Mouse (Mus musculus): Measurements from ENCODE around the gene Lrrc26. TPM values are rescaled to one million over a fixed set of nuclear protein-coding genes. Genes with fewer than 3 reads are reported as not detected.

The Lrrc26 gene
- total and polyA plus RNA-seq, 2 experiments = 0.07 TPM; not detected in 1

- 54% methylated on average over 14 of the region's 14 CpGs for WGBS
These were observed 16.1 kb downstream of the Lrrc26 start for GRCm38 (mm10) chr2:25305587-25306359.

GRCm38 (mm10) chr2:25310180-25310579 lies 20.5 kb downstream of the Lrrc26 start:
- Histone ChIP-seq H3K79me2 (ENCODE audit: control insufficient read depth, insufficient read depth, low read length) (no peaks in the 10 kb centered on the region), H3K9ac (ENCODE audit: low read depth, low read length) (no peak overlapping the region), H3K36me3 (ENCODE audit: control insufficient read depth, insufficient read depth, low read length) (no peaks in the 10 kb centered on the region), H3K4me1 (ENCODE audit: control insufficient read depth, insufficient read depth, low read length) (no peaks in the 10 kb centered on the region), H3K27me3 (ENCODE audit: control insufficient read depth, insufficient read depth, low read length) (peaks cover 16% of the 10 kb centered on the region), H3K4me3 (ENCODE audit: insufficient read depth, low read depth, low read length) (no peak overlapping the region), H3K27ac (replicated peaks; ENCODE audit: insufficient read depth, low read depth, low read length) (no peak overlapping the region)
- no peak for DNase-seq (ENCODE audit: extremely low read depth, low read depth, low spot score)
- 54% methylated on average over 10 of the region's 10 CpGs for WGBS
- TF ChIP-seq CTCF (IDR thresholded peaks at IDR 0.05; ENCODE audit: low read depth, low read length) (no peak), POLR2A (IDR thresholded peaks at IDR 0.05; ENCODE audit: extremely low read depth, insufficient read depth, low read length) (no peak)

More at GRCm38 (mm10) chr2:25305587-25306359, 16.1 kb downstream of the Lrrc26 start:
- peaks cover 10% of the 10 kb centered on the region for H3K27me3 ChIP-seq (ENCODE audit: control insufficient read depth, insufficient read depth, low read length)
- peaks cover 3% of the 10 kb centered on the region; the same call in 1 of the 2 replicates for H3K4me1 ChIP-seq (ENCODE audit: control insufficient read depth, insufficient read depth, low read length)
- no peak overlapping the region for H3K27ac ChIP-seq (replicated peaks; ENCODE audit: insufficient read depth, low read depth, low read length)
- no peak for TF ChIP-seq POLR2A (IDR thresholded peaks at IDR 0.05; ENCODE audit: extremely low read depth, insufficient read depth, low read length)
- TF ChIP-seq CTCF (IDR thresholded peaks at IDR 0.05; ENCODE audit: low read depth, low read length) = no peak
- H3K9ac ChIP-seq (ENCODE audit: low read depth, low read length) = no peak overlapping the region
- H3K79me2 ChIP-seq (ENCODE audit: control insufficient read depth, insufficient read depth, low read length) = no peaks in the 10 kb centered on the region
- H3K4me3 ChIP-seq (ENCODE audit: insufficient read depth, low read depth, low read length) = no peak overlapping the region
- no peaks in the 10 kb centered on the region for H3K36me3 ChIP-seq (ENCODE audit: control insufficient read depth, insufficient read depth, low read length)
- DNase-seq (ENCODE audit: extremely low read depth, low read depth, low spot score) = no peak

- no peak overlapping the region for H3K9ac ChIP-seq (ENCODE audit: low read depth, low read length)
- H3K36me3 ChIP-seq (ENCODE audit: control insufficient read depth, insufficient read depth, low read length) = no peaks in the 10 kb centered on the region
- H3K79me2 ChIP-seq (ENCODE audit: control insufficient read depth, insufficient read depth, low read length) = no peaks in the 10 kb centered on the region
- no peak overlapping the region for H3K27ac ChIP-seq (replicated peaks; ENCODE audit: insufficient read depth, low read depth, low read length)
- no peak for DNase-seq (ENCODE audit: extremely low read depth, low read depth, low spot score)
- 4% methylated on average over 22 of the region's 22 CpGs for WGBS
- H3K4me1 ChIP-seq (ENCODE audit: control insufficient read depth, insufficient read depth, low read length) = no peaks in the 10 kb centered on the region
- no peak for TF ChIP-seq POLR2A (IDR thresholded peaks at IDR 0.05; ENCODE audit: extremely low read depth, insufficient read depth, low read length)
- TF ChIP-seq CTCF (IDR thresholded peaks at IDR 0.05; ENCODE audit: low read depth, low read length) = no peak
- H3K4me3 ChIP-seq (ENCODE audit: insufficient read depth, low read depth, low read length) = no peak overlapping the region
- peaks cover 9% of the 10 kb centered on the region for H3K27me3 ChIP-seq (ENCODE audit: control insufficient read depth, insufficient read depth, low read length)
These were observed 21.3 kb downstream of the Lrrc26 start for GRCm38 (mm10) chr2:25310969-25311368.

GRCm38 (mm10) chr2:25311491-25311891 lies 21.8 kb downstream of the Lrrc26 start:
- 4% methylated on average over 11 of the region's 11 CpGs for WGBS

GRCm38 (mm10) chr2:25318119-25318966 lies 28.6 kb downstream of the Lrrc26 start:
- TF ChIP-seq CTCF (IDR thresholded peaks at IDR 0.05; ENCODE audit: low read depth, low read length) (no peak), POLR2A (IDR thresholded peaks at IDR 0.05; ENCODE audit: extremely low read depth, insufficient read depth, low read length) (no peak)
- H3K27me3 ChIP-seq (ENCODE audit: control insufficient read depth, insufficient read depth, low read length) = peaks cover 10% of the 10 kb centered on the region
- 7% methylated on average over 31 of the region's 31 CpGs for WGBS

More at GRCm38 (mm10) chr2:25311491-25311891, 21.8 kb downstream of the Lrrc26 start:
- Histone ChIP-seq H3K4me3 (ENCODE audit: insufficient read depth, low read depth, low read length) (no peak overlapping the region), H3K79me2 (ENCODE audit: control insufficient read depth, insufficient read depth, low read length) (no peaks in the 10 kb centered on the region), H3K36me3 (ENCODE audit: control insufficient read depth, insufficient read depth, low read length) (no peaks in the 10 kb centered on the region), H3K9ac (ENCODE audit: low read depth, low read length) (no peak overlapping the region), H3K4me1 (ENCODE audit: control insufficient read depth, insufficient read depth, low read length) (no peaks in the 10 kb centered on the region), H3K27ac (replicated peaks; ENCODE audit: insufficient read depth, low read depth, low read length) (no peak overlapping the region), H3K27me3 (ENCODE audit: control insufficient read depth, insufficient read depth, low read length) (peaks cover 9% of the 10 kb centered on the region)
- no peak for DNase-seq (ENCODE audit: extremely low read depth, low read depth, low spot score)
- TF ChIP-seq CTCF (IDR thresholded peaks at IDR 0.05; ENCODE audit: low read depth, low read length) (no peak), POLR2A (IDR thresholded peaks at IDR 0.05; ENCODE audit: extremely low read depth, insufficient read depth, low read length) (no peak)

More at GRCm38 (mm10) chr2:25318119-25318966, 28.6 kb downstream of the Lrrc26 start:
- Histone ChIP-seq H3K36me3 (ENCODE audit: control insufficient read depth, insufficient read depth, low read length) (no peaks in the 10 kb centered on the region), H3K9ac (ENCODE audit: low read depth, low read length) (no peak overlapping the region), H3K79me2 (ENCODE audit: control insufficient read depth, insufficient read depth, low read length) (no peaks in the 10 kb centered on the region), H3K4me3 (ENCODE audit: insufficient read depth, low read depth, low read length) (no peak overlapping the region), H3K4me1 (ENCODE audit: control insufficient read depth, insufficient read depth, low read length) (no peaks in the 10 kb centered on the region), H3K27ac (replicated peaks; ENCODE audit: insufficient read depth, low read depth, low read length) (no peak overlapping the region)
- no peak for DNase-seq (ENCODE audit: extremely low read depth, low read depth, low spot score)
